Mouse (Mus musculus): Measurements from ENCODE around the gene Tma16. TPM values are rescaled to one million over a fixed set of nuclear protein-coding genes. Genes with fewer than 3 reads are reported as not detected.

Tma16 gene
- polyA plus RNA-seq (2014; fragmentation: Illumina TruSeq; extraction: RNeasy Lipid Tissue Mini Kit (QIAGEN cat#74804); ENCODE audit: low read depth, low replicate concordance) = 7.9 TPM

GRCm38 (mm10) chr8:66486084-66486763 lies at the start of gene Tma16:
Gene Tma16 (minus strand): TSS chr8:66486530.

GRCm38 (mm10) chr8:66511537-66511936 lies 25.2 kb upstream of the Tma16 start, which contains the start of gene Tktl2:
Gene Tktl2 (plus strand): TSS chr8:66511756.

Other genes with a start within 250 kb of the Tma16 start
- not detected for gene Tktl2, start 25.2 kb upstream of the Tma16 start, polyA plus RNA-seq (2014; fragmentation: Illumina TruSeq; extraction: RNeasy Lipid Tissue Mini Kit (QIAGEN cat#74804); ENCODE audit: low read depth, low replicate concordance)
- gene Npy5r, start 201.6 kb upstream of the Tma16 start, polyA plus RNA-seq (2014; fragmentation: Illumina TruSeq; extraction: RNeasy Lipid Tissue Mini Kit (QIAGEN cat#74804); ENCODE audit: low read depth, low replicate concordance) = 0.49 TPM
- gene Npy1r, start 210.7 kb upstream of the Tma16 start, polyA plus RNA-seq (2014; fragmentation: Illumina TruSeq; extraction: RNeasy Lipid Tissue Mini Kit (QIAGEN cat#74804); ENCODE audit: low read depth, low replicate concordance) = 15.1 TPM